Mouse (Mus musculus) embryonic fibroblast, embryonic 13.5 days (primary cell): Measurements from ENCODE around the gene Tmem79.
"Not testable (repeated sequence)": the region's sequence is repeated elsewhere in the genome, so short reads cannot be mapped to it uniquely, and the experiment has no call there.

Source experiments
- CTCF ChIP-seq: IDR thresholded peaks from 2 replicates; pipeline ENCODE4 v1.5.1; 2011; ENCODE audit warnings: mild to moderate bottlenecking, control low read depth, low read length, moderate library complexity, borderline replicate concordance; ENCODE audit not compliant: insufficient read depth
- POLR2A ChIP-seq: IDR thresholded peaks from 2 replicates; pipeline ENCODE4 v1.6.1; 2011; ENCODE audit warnings: low read depth, mild to moderate bottlenecking, control low read depth, low read length, moderate library complexity

- TF ChIP-seq CTCF, POLR2A: not testable (repeated sequence)
These were observed 40.7 kb upstream of the Tmem79 start for GRCm38 (mm10) chr3:88376644-88377043.
